Mouse (Mus musculus) layer of hippocampus, postnatal 36 days (tissue): ENCODE results near the gene Naaladl1. TPM values are rescaled to one million over a fixed set of nuclear protein-coding genes. Genes with fewer than 3 reads are reported as not detected.
A peak's percentile ranks its signal among the peaks of the same experiment; 100 is the strongest.

Experiments used
- DNase-seq, 2 experiments: peaks; one replicate each; pipeline ENCODE4 v3.0.0; 2022
- total RNA-seq, 2 experiments: library from RNA; stranded (reverse); gene quantifications; 2 replicates each; pipeline ENCODE4 v1.2.3; 2021

Gene Naaladl1
- total RNA-seq, 2 experiments from 2014 or later, result 0.12 TPM; not detected in 1

DNA sequence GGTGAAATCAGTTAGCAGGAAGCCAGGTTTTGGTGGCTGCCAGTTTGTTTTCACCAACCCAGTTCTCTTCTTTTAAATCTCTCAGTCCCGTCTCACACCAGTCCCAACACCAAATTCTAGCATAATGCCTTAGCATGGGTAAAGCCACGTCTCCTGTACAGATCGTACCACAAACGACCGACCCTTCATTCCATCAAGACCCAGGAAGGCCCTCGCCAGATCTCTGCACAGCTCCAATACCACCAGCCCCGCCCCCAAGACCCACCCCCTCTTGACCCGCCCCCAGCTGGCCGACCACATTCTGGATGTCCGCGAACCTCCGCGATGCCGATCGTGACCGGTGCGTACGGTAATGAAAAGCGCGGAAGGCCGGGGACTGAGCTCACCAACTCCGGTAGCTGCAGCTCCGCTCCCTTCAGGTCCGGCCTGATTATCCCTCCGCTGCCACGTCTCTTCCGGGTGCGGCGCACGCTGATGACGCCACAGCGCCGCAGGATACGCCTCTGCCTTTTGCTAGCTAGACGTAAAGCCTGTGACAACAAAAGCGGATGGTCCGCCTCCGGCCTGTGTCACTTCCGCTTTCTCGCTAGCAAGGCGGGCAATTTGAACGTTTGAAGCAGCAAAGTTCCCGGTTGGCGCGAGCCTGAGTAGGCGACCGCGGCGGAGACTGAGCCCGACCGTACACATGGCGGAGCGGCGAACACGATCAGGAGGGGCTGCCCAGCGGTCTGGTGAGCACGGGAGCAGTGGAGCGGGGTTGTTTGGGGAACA is 20.9 kb upstream of the Naaladl1 start, which contains the start of the genes Zfpl1 and Cdca5:
Gene Zfpl1 (minus strand): TSS at position 479 of the 771 bp plus-strand sequence.
Gene Cdca5 (plus strand): TSS at position 506 of the 771 bp plus-strand sequence.
- DNase-seq, result peak; percentile 96

DNA sequence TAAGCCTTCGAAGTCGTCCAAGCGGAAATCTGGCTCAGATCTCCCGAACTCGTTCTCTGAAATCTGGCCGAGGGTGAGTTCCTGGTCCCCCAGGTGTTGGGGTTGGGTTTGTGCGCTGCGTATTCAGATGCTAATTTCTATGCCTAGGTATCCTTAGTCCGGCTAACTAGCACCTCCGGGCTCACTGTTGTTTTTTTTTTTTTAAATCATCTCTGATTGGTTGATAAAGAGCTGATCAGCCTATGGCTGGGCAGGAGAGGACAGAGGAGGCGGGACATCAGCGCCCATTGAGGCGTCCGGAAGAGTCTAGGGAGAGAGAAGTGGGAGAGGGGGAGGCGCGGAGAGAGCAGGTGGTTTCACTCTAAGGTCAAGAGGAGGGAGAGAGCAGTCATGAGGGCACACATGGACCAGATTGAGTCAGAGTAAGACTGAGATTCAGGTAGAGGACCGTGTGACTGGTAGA is 20.1 kb upstream of the Naaladl1 start:
- peak in 1 of 2 experiments; percentile 5 for DNase-seq

DNA sequence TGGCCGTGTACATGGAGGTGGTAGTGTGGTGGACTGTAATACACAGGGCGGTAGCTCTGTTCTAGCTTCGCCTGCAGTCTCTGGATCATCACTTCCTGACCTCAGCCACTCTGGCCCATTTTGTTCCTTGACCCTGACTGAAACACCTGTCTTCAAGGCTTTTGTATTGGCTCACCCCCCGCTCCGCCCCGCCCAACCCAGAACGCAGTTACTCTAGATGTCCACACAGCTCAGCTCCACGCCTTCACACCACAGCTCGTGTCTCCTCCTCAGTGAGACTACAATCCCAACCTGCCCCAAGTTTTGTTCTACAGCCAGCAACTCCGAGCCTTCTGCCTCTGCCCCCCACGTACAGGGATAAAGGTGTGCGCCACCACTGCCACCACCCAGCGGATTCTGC is 16.7 kb upstream of the Naaladl1 start:
- DNase-seq, result no peak

GRCm38 (mm10) chr19:6094119-6094518 is 11.5 kb upstream of the Naaladl1 start, which contains the start of gene AC131692.1:
TSS of gene AC131692.1 (plus strand) at chr19:6094419.
- DNase-seq, result no peak

- no peak for DNase-seq
Observed at GRCm38 (mm10) chr19:6097847-6098246, 7.7 kb upstream of the Naaladl1 start.

DNA sequence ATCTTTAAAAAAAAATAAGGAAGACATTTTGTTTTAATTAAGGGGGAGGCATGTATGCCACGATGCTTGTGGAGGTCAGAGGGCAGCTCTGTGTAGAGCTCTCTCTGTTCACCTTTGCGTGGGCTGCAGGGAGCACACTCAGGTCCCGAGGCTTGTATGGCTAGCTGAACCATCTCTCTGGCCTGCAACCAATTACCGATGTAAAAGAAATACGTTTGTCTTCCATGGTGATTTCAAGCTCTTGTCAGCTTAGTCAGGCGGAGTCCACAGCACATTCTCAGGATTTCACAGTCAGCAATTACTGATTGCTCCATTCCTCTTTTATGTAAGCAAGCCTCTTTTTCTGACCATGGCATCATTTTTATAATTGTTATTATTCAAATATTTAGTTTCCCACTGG is 4.4 kb upstream of the Naaladl1 start:
- no peak for DNase-seq

DNA sequence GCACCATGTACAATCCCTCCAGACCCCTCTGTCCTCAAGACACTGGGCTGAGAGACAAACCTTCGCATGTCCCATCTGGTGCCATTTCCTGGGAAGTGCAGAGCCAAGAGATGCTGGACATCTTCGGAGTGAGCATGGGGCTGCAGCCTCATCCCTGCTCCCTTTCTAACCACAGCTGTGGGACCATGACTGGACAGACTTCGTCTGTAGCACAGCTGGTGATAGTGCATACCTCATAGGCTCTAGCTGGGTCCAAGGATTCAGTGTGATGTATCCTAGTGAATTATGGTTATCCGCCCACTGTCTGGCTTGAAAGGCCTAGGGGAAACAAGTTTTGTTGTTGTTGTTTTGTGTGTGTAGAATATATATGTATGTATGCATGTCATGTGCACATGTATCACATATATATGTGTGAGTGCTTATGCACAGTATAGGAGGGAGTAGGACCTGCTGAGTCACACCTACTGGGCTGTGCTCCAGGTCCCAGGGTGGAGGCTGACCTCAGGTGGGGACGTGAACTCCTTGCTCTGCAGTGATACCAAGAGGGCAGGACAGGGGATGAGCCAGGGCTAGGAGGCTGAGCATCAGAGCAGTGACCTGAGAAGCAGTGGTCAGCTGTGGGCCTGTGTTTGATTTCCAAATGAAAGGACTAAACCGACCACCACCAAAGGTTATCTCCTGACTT is 3.3 kb upstream of the Naaladl1 start:
- DNase-seq, result no peak

DNA sequence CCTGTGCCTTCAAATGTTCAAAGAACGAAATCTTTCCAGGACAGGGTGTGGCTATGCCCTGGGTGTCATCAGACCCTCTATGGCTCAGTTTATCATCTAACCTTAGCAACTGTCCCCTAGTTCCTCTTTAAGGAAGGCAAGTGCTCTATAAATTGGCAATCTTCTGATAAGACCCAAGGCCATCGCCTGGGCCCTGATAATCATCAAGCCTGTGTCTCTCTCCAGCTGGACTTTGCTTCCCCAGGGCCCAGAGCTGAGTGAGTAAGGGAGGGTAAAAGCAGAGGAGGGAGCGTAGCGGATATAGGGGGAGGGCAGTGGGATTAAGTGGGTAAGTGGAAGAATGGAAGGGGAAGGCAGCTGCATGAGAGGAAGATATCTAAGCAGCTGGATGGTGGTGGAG is 1.1 kb upstream of the Naaladl1 start:
- no peak for DNase-seq

DNA sequence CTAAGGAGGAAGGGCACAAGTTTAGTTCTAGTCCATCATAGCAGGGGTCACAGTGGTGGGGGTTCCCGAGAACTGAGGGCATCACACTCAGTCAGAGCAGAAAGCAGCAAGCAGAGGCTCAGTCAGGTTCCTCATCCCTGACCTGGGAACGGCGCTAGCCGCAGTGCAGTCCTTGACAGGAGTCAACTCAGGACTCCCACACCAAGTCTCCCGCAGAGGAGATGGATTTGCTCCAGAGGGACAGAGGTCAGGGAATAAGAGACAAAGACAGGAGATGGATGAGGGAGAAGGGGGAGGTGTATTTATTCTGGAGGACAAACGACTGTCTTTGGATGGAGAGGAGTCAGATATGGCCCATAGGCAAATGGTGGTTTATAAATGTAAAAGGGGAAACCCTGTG is 7.5 kb downstream of the Naaladl1 start:
- no peak for DNase-seq

- DNase-seq, result no peak
Observed at GRCm38 (mm10) chr19:6116113-6116850, 10.7 kb downstream of the Naaladl1 start.

DNA sequence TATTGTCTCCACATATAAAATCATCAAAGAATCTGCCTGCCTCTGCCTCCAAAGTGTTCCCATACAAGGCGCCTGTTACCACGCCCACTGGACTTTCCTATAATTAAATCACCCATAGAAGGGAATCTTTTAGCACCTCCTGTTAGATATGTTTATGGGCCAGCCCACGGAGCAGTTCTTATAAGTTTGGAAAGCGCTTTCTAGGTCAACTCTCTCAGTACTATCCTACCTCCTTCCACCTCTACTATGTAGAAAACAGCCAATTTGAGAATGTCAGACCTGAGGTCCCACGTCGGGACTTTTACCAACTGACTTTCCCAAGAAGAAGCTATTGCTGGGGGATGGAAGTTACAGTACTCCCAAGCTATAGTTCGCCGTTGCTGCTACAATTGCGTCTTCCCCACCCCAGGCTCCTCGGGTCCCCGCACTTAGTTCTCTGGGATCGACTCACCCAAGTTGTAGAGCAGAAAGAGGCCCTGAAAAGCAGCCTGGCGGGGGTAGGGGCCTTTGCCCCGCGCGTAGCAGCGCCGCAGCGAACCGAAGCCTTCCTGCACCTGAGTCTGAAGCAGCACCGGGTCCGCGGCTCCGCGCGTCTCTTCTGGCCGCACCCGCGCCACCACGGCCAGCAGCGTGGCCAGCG is 11.9 kb downstream of the Naaladl1 start:
- no peak for DNase-seq

- peak; percentile 88 to 91 for DNase-seq
Observed at GRCm38 (mm10) chr19:6117986-6118676, 12.5 kb downstream of the Naaladl1 start, which contains the start of gene Sac3d1. TSS of gene Sac3d1 (minus strand) at chr19:6118650.

DNA sequence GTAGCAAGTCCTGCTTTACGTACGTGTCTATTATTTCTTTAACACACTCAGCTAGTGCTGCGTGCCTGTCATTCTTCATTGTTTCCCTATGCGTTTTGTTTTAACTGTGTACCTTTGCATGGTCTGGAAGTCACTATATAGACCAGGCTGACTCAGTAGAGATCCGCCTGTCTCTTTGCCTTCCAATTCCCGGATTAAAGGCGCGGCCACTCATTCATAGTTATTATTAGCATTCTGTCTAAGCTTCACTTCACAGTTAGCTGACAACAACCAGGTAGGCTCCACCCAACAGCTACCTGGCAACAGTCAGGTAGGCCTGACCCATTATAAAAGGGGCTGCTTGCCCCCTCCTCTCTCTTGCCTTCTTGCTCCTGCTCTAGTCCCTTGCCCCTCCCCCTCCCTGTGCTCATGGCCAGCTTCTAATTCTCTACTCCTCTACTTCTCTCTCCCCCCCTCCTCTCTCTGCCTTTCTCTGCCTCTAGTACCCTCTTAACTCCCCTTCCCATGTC is 13.1 kb downstream of the Naaladl1 start:
- no peak for DNase-seq

GRCm38 (mm10) chr19:6121761-6122160 is 16.2 kb downstream of the Naaladl1 start:
- DNase-seq, result no peak

DNA sequence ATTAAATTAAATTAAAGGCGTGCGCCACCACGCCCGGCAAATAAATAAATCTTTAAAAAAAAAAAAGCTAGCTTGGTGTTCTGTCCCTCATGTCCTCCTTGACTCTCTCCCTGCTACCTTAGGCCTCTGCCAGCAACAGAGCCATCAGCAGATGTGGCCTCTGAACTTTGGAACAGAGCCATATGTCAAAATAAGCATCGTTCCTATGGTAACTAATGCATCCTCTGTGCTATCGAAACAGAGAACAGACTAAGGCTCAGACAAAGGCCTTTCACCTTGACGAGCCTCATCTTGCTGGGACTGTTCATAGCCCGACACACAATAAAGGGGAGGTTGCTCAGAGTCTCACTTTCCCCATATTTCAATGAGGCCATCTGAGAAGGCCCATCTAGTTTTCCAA is 17.7 kb downstream of the Naaladl1 start:
- no peak for DNase-seq

DNA sequence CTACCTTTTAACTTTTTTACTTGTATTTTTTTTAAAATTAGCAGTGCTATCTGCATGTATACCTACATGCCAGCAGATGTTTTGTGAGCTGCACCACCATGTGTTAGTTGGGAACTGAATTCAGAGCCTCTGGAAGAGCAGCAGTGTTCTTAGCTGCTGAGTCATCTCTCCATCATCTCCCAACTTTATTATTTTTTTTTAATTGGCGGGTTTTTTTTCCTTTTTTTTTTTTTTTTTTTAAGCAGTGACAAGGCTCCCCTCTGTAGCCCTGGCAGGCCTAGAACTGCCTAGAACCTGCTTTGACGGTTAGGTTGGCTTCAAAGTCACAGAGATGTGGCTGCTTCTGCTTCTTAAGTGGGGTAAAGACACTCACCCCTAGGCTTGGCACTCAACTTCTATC is 19.3 kb downstream of the Naaladl1 start:
- DNase-seq, result no peak

GRCm38 (mm10) chr19:6126289-6126688 is 20.7 kb downstream of the Naaladl1 start:
- no peak for DNase-seq

GRCm38 (mm10) chr19:6126789-6127580 is 21.4 kb downstream of the Naaladl1 start:
- no peak for DNase-seq

DNA sequence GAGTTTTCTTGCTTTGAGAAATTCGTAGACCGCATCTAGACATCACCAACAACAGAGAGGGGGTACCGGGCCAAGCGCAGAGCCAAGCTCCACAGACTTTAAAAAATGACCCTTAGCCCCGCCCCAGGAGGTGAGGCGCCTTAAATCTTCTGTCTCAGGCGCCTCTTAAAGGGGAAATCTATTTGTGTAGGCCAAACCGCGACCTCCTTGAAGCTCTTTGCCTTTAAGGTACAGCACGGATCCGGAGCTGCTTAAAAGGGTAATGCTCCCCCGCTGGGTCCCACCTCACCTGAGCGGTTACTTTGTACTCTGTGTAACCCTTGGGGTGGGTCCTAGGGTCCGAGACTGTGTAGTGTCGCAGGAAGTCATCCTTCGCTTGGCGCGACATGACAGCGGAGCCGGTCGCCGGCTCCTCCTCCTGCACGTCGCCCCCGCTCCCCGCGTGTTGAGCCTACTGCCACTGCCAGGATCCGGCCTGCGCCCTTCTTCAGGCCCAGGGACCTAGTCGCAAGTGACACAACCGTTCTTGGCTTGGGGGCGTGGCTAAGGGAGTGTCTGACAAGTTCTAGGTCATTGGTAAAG is 22.3 kb downstream of the Naaladl1 start, which contains the start of gene Snx15:
Gene Snx15 (minus strand): TSS at position 545 of the 582 bp plus-strand sequence.
- DNase-seq, result peak; percentile 94
